Mouse (Mus musculus): ENCODE results near the gene Mllt3.

DNA sequence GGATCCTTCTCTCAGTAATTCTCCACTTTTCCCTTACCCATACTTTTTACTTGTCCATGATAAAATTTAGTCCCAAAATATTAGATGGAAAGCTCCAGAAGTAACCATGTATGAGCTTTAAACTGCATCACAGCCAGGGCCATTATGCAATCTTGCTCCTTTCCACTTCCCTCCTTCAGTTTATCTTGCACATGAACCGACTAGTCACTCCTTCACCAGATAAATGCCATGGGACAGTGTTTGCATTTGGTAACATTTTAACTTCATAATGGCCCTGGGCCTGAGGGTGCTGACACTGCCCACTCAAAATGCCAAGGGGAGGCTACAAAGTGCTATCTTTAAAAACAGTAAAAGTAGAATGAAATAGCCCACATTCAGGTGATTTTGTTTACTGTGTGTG, 128.4 kb downstream of the Mllt3 start:
- TF ChIP-seq FLI1 (IDR thresholded peaks at IDR 0.05; ENCODE audit: low read length): no peak
- TF ChIP-seq GATA1 (IDR thresholded peaks at IDR 0.05; ENCODE audit: borderline replicate concordance, low read length): no peak

All from megakaryocyte, embryonic 14.5 days (primary cell).